Mouse (Mus musculus): ENCODE data around the gene Tas1r2.

Tas1r2 gene

DNA sequence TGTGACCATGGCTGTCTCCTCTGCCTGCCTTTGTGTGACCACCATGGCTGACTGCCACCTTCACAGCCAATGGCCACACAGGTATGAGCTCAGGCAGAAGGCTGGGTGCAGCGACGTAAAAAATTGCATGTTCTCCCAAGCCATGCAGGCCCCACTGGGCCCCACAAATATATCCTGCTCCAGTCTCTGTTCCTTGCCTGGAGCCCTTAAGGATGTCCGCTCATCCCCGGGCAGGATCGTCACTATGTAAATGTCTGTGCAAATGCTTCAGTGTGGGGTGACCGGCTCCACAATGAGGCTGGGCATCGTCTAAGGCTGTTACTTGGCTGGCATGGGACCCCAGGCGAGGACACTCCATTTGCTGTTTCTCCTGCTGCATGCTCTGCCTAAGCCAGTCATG is at the start of gene Tas1r2:
Gene Tas1r2 (plus strand): TSS at position 301 of the 400 bp plus-strand sequence.
- in situ Hi-C loops (cut with MboI; ENCODE audit: low sequenced_read_pairs): no loop called here

- in situ Hi-C loops (cut with MboI; ENCODE audit: low sequenced_read_pairs): no loop called here
Observed at GRCm38 (mm10) chr4:139605216-139605615, 48.1 kb upstream of the Tas1r2 start.

GRCm38 (mm10) chr4:139606732-139607131 is 46.6 kb upstream of the Tas1r2 start:
- in situ Hi-C loops (cut with MboI; ENCODE audit: low sequenced_read_pairs): no loop called here

DNA sequence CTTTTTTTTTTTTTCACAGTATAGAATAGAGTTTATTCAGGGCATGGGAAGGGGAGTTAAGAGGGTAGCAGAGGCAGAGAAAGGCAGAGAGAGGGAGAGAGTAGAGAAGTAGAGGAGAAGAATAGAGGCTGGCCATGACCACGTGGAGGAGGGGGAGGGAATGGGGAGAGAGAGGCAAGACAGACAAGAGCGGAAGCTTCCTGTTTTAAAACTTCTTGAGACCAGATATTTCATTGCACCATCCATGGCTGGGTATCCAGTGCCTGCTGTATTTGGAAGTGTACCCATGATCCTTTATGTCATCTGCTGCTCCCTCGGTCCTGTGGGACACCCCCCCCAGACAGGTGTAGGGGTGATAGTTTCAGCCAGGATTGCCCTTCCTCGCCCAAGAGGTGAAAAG is 44.4 kb upstream of the Tas1r2 start:
- in situ Hi-C loops (cut with MboI; ENCODE audit: low sequenced_read_pairs): no loop called here

- in situ Hi-C loops (cut with MboI; ENCODE audit: low sequenced_read_pairs): no loop called here
Observed at GRCm38 (mm10) chr4:139610954-139611353, 42.4 kb upstream of the Tas1r2 start.

- in situ Hi-C loops (cut with MboI; ENCODE audit: low sequenced_read_pairs): no loop called here
Observed at GRCm38 (mm10) chr4:139611542-139611953, 41.8 kb upstream of the Tas1r2 start.

- in situ Hi-C loops (cut with MboI; ENCODE audit: low sequenced_read_pairs): no loop called here
Observed at GRCm38 (mm10) chr4:139614524-139615260, 38.6 kb upstream of the Tas1r2 start.

DNA sequence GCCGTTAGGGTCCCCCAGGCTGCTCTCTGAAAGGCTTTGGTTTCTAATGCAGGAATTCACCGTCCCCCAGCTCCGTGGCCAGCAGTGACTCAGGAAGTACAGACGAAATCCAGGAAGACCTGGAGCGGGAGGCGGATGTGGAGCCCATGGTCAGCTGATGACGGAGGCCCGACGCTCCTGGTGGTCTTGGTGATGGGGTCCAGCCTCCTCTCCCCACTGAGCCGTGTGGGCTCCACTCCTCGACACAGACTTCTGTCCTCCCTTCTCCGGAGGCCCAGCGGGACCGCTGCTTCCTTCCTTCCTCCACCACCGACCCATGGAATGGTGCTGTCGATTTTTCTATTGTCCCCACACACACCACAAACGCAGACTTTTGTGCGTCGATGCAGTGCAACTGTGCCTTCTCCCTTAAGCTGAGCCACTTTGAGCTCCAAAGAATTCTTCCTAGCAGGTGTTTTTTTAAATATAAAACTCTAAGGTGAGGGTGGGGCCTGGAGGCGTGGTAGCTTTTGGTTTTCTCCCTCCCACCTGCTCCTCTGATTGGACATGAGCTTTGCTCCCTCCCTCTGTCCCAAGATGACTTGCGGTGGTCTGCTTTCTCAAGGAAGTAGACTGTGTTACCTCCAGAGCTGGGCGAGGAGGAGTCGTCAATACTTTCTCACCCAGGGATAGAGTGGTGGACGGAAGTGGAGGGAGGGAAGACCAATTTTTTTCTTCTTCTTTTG is 36.9 kb upstream of the Tas1r2 start:
- in situ Hi-C loops (cut with MboI; ENCODE audit: low sequenced_read_pairs): no loop called here

- in situ Hi-C loops (cut with MboI; ENCODE audit: low sequenced_read_pairs): no loop called here
Observed at GRCm38 (mm10) chr4:139617001-139617364, 36.4 kb upstream of the Tas1r2 start.

- in situ Hi-C loops (cut with MboI; ENCODE audit: low sequenced_read_pairs): no loop called here
Observed at GRCm38 (mm10) chr4:139619765-139620164, 33.6 kb upstream of the Tas1r2 start.

DNA sequence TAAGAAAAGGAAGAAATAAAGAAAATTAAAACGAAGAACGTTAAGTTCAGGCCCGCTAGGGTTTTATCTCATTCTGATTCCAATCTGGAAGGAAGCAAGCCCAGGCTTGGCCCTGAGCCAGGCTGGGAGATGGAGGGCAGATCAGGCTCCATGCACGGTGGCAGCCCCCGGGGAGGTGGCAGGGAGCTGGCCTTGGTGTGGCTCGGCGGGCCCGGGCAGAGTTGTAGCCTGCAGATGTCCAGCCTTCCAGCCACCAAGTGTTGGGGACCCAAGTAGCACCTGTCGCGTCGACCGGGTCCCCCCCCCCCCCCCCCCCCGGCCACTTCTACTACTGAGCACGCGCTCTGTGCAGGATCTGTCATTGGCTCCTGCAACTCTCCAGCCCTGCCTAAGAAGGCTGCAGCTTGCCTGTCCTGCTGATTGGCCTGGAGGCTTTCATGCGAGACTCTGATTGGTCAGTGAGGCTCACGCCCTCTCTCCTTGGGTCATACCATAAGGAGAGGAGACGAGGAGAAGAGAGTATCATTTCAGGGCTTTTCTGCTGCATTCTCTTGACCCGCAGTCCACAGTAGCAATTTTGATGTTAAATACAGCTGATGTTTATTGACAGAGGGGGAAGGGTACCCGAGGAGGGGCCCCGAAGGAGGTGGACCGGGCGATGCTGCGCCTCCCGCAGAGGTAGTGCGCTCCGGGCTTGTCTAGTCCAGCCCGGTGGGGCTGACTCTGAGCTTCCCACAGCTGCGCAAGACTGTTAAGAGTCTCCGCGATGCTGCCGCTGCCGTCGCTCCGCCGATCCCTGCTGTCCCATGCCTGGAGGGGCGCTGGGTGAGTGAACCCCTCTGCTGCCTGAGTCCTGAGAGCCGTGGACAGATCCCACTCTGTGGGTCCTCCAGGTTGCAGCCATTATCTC is 30.7 kb upstream of the Tas1r2 start, which contains the start of gene Aldh4a1:
Gene Aldh4a1 (plus strand): TSS at position 494 of the 910 bp plus-strand sequence.
- in situ Hi-C loops (cut with MboI; ENCODE audit: low sequenced_read_pairs): no loop called here

DNA sequence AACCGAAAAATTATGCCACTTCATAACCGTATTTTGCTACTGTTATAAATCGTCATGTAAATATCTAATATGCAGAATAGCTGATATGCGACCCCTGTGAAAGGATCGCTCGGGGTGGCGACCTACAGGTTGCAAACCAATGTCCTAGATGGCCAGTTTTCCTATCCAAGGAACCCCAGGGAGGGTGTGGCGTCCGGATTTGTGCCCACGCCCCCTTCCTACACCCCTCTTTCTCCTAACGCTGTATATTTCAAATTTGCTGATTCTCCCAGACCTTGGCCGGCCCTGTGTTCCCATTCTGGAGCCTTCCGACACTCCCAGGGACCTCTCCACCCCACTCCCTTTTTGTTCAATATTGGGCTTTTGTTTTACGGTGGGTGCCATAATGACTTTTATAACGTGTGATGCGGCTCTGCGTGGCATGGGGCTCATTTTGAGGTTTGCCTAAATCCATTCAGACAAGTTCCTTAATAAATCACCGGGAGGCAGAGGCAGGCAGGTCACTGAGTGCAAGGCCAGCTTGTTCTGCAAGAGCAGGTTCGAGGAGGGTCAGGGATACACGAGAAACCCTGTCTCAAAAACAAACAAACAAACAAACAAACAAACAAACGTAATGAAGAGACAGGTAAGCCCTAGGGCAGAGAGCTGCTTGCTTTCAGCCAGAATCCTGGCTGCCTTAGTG is 29.8 kb upstream of the Tas1r2 start:
- in situ Hi-C loops (cut with MboI; ENCODE audit: low sequenced_read_pairs): no loop called here

DNA sequence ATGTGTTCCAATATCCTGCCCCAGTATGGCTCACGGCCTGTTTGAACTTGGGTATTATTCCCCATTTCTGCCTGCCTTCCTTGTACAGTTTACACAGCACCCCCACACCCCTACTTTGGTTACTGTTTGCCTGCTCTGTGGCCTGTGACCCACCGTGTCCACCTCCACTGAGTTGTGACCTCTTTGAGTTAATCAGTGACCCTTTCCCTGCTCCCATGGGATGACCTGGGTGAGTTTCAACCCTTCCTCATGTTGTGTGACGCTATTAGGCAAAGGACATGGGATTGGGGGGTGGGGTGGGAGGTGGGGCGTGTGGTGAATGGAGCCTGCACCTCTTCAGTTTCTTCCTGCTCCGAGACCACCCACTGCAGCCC is 29.2 kb upstream of the Tas1r2 start:
- in situ Hi-C loops (cut with MboI; ENCODE audit: low sequenced_read_pairs): no loop called here

GRCm38 (mm10) chr4:139624706-139625105 is 28.6 kb upstream of the Tas1r2 start:
- in situ Hi-C loops (cut with MboI; ENCODE audit: low sequenced_read_pairs): no loop called here

DNA sequence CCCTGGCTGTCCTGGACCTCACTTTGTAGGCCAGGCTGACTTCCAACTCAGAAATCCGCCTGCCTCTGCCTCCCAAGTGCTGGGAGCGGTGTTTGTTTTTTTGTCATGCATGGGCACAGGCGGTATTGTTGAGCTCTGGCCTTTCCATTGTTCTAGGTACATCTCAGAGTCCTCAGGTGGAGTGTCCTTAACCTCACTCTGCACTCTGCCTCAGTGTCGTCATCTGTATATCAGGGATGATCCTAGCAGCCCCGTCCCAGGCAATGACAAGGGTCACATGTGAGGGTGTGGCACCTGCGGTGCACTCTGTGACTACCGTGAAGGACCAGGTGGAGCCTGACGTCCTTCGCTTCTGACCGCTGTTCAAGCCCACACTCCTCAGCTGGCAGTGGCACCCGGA is 26.0 kb upstream of the Tas1r2 start:
- in situ Hi-C loops (cut with MboI; ENCODE audit: low sequenced_read_pairs): no loop called here

DNA sequence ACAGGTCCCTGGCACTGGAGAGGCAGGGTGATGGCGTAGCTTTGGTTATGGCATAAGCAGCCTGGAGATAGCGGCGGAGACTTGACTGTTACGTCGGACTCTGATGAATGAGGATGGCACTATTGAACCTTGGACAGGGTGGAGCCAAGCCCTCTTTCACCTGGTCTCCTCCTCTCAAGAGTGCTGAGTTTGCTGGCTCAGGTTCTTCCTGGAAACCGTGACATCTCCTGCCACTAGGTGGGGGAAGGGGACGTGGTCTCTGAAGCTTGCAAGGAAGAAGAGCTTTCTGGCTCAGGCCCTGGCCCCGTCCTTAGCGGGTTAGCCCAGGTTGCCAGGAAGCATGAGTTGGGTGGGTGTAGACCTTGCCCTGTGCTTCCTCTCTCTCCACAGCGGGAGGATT is 23.2 kb upstream of the Tas1r2 start:
- in situ Hi-C loops (cut with MboI; ENCODE audit: low sequenced_read_pairs): loop anchor here (10.0 kb wide), 1 partner anchor 135 kb away; no protein-coding TSS in a partner anchor

DNA sequence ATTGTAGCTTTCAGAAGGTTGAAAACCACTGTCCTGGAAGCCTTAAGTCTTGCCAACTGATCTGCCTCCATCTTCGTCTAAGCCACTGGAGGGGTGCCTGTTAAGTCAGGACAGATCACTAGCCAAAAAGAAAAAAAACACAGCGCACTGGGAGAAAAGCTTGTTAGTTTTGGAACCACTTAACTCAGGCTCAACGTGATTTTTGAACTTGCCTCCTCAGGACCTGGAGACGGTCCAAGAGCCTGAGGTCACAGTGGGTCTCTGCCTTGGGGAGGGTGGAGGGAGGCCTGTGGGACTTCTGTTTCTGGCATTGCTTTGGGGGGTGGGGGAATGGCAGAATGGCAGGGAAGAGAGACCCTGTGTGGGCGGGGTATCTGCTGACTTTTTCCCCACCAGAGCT is 22.2 kb upstream of the Tas1r2 start:
- in situ Hi-C loops (cut with MboI; ENCODE audit: low sequenced_read_pairs): loop anchor here (10.0 kb wide), 1 partner anchor 136 kb away; no protein-coding TSS in a partner anchor

DNA sequence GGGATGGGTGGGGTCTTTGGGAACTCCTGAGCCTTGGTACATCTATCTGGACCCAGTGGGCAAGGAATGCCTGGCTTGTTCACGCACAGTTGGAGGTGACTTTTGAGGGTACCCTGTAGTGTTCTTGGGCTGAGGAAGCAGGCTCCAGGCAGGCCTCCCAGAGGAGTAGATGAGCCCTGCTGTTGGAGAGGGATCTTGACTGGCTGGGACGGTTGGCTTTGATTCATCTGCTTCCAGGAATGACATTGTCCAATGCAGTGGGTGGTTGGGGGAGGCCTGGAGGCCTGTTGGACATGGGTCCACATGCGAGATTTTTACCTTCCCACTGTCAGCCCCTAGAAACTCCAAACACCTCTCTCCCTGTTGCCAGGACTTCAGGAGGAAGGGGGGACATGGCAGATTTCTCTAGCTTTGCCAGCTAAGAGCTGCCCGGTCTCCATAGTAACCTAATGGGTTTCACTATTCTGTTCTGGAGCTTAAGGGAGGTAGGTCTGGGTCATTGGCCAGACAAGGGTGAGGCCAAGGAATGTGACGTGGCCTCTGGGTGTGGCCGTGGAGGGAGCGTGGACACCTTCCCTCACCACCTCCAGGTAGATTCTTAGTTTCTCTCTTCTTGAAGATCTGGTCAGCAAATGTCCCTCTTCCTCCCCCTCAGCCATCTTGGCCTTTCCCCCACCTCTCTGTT is 21.6 kb upstream of the Tas1r2 start:
- in situ Hi-C loops (cut with MboI; ENCODE audit: low sequenced_read_pairs): loop anchor here (10.0 kb wide), 1 partner anchor 137 kb away; no protein-coding TSS in a partner anchor

DNA sequence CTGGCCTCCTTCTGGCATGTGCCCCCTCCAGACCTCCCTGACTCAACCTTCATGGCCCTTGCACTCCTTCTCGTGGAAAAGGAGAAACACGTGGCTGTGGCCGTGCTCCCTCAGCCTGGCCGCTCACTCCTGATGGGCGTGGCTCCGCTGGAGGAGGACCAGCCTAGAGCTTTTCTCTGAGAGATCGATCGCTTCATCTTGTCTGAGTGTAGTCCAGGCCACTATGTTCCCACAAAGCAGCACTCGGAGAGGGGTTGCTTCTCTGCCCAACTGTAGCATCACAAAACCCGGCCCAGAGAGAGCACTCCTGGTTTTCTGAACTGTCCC is 21.1 kb upstream of the Tas1r2 start:
- in situ Hi-C loops (cut with MboI; ENCODE audit: low sequenced_read_pairs): loop anchor here (10.0 kb wide), 1 partner anchor 137 kb away; no protein-coding TSS in a partner anchor

DNA sequence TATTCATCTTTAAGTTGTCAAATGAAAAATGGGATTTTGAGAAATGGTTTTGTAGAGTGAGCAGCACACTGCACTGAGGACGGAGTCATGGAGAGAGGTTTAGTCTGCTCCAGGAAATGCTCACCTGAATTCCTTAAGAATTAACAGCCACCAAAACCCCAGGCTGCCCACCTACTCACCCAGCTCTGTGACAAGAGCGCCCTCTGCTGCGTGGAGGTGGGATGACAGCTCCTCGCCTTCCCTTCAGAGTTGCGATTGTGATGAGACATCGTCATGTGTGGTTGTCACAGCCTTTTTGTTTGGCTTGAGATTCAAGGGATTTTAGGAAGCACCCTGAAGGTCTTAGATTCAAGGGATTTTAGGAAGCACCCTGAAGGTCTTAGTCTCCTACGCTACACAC is 17.0 kb upstream of the Tas1r2 start:
- in situ Hi-C loops (cut with MboI; ENCODE audit: low sequenced_read_pairs): loop anchor here (10.0 kb wide), 1 partner anchor 142 kb away; no protein-coding TSS in a partner anchor

Measured in CH12F3 (cell line).